Mouse (Mus musculus): ENCODE data around the gene Abhd4.

- TF ChIP-seq CTCF (IDR thresholded peaks at IDR 0.05) (no peak), EP300 (IDR thresholded peaks at IDR 0.05) (no peak)
These were observed 7.8 kb upstream of the Abhd4 start for GRCm38 (mm10) chr14:54246232-54246631.
